Mouse (Mus musculus) gastrocnemius, postnatal 25 days (tissue): ENCODE measurements at regions not wholly inside any gene's neighbourhood (a gene's known extent, or its start where the extent isn't known, plus 50 kb on each side); places are given as distances from the start of the nearest gene placed in this dataset.
A peak's percentile ranks its signal among the peaks of the same experiment; 100 is the strongest.

ENCODE experiments used
- DNase-seq: peaks from one replicate; pipeline ENCODE4 v3.0.0; 2022

- no peak for DNase-seq
These were observed 224.9 kb upstream of the Kazn start for GRCm38 (mm10) chr4:142464066-142464465.

- DNase-seq, result no peak
These were observed 221.4 kb upstream of the Kazn start for GRCm38 (mm10) chr4:142460468-142461086.

- no peak for DNase-seq
These were observed 213.4 kb upstream of the Kazn start for GRCm38 (mm10) chr4:142452614-142453013.

- DNase-seq, result no peak
These were observed 211.7 kb upstream of the Kazn start for GRCm38 (mm10) chr4:142450884-142451283.

- no peak for DNase-seq
These were observed 210.5 kb upstream of the Kazn start for GRCm38 (mm10) chr4:142449713-142450112.

GRCm38 (mm10) chr4:142449198-142449702 lies 210.0 kb upstream of the Kazn start:
- no peak for DNase-seq

GRCm38 (mm10) chr4:142447529-142447928 lies 208.3 kb upstream of the Kazn start:
- no peak for DNase-seq

- peak; percentile 15 for DNase-seq
These were observed 201.8 kb upstream of the Kazn start for GRCm38 (mm10) chr4:142441045-142441444.

GRCm38 (mm10) chr4:142439450-142440183 lies 200.4 kb upstream of the Kazn start:
- DNase-seq, result no peak

- no peak for DNase-seq
These were observed 185.4 kb upstream of the Kazn start for GRCm38 (mm10) chr4:142424596-142424995.

- DNase-seq, result no peak
These were observed 181.2 kb upstream of the Kazn start for GRCm38 (mm10) chr4:142420427-142420826.

- DNase-seq, result no peak
These were observed 175.7 kb upstream of the Kazn start for GRCm38 (mm10) chr4:142414874-142415273.

- no peak for DNase-seq
These were observed 172.6 kb upstream of the Kazn start for GRCm38 (mm10) chr4:142411792-142412191.

GRCm38 (mm10) chr4:142410596-142411573 lies 171.7 kb upstream of the Kazn start:
- peak; percentile 40 for DNase-seq

- DNase-seq, result no peak
These were observed 158.7 kb upstream of the Kazn start for GRCm38 (mm10) chr4:142397858-142398257.

GRCm38 (mm10) chr4:142392924-142393323 lies 153.7 kb upstream of the Kazn start:
- no peak for DNase-seq

- DNase-seq, result no peak
These were observed 151.5 kb upstream of the Kazn start for GRCm38 (mm10) chr4:142390531-142391195.

GRCm38 (mm10) chr4:142388476-142388875 lies 149.3 kb upstream of the Kazn start:
- no peak for DNase-seq

- no peak for DNase-seq
These were observed 142.0 kb upstream of the Kazn start for GRCm38 (mm10) chr4:142381168-142381567.

- no peak for DNase-seq
These were observed 139.3 kb upstream of the Kazn start for GRCm38 (mm10) chr4:142378452-142378851.

- no peak for DNase-seq
These were observed 128.6 kb upstream of the Kazn start for GRCm38 (mm10) chr4:142367774-142368173.

GRCm38 (mm10) chr4:142362071-142362470 lies 122.9 kb upstream of the Kazn start:
- no peak for DNase-seq
